Mouse (Mus musculus) kidney, adult 2 months (tissue): ENCODE measurements around the gene Pbx4. TPM values are rescaled to one million over a fixed set of nuclear protein-coding genes. Genes with fewer than 3 reads are reported as not detected.
A peak's percentile ranks its signal among the peaks of the same experiment; 100 is the strongest.

ENCODE experiments used
- DNase-seq: peaks from one replicate; pipeline ENCODE4 v3.0.0; 2021
- H3K27ac ChIP-seq: fragments of 200-500 bp; 2 replicates; pipeline ENCODE4 v1.5.1; 2012; ENCODE audit warnings: low read depth, low read length, control low read depth, inconsistent platforms; ENCODE audit not compliant: insufficient read depth
- H3K27me3 ChIP-seq: fragments of 200-500 bp; replicated peaks from 2 replicates; pipeline ENCODE4 v1.6.1; 2012; ENCODE audit warnings: mild to moderate bottlenecking, moderate library complexity, low read length, inconsistent platforms; ENCODE audit not compliant: control insufficient read depth, insufficient read depth
- H3K36me3 ChIP-seq: fragments of 200-500 bp; 2 replicates; pipeline ENCODE4 v1.6.1; 2012; ENCODE audit warnings: mild to moderate bottlenecking, moderate library complexity, low read length, inconsistent platforms; ENCODE audit not compliant: control insufficient read depth, insufficient read depth
- H3K4me1 ChIP-seq: fragments of 200-500 bp; 2 replicates; pipeline ENCODE4 v1.6.1; 2011; ENCODE audit warnings: low read length; ENCODE audit not compliant: control insufficient read depth, insufficient read depth
- H3K4me3 ChIP-seq: fragments of 200-500 bp; 2 replicates; pipeline ENCODE4 v1.5.1; 2011; ENCODE audit warnings: mild to moderate bottlenecking, low read depth, low read length, control low read depth; ENCODE audit not compliant: insufficient read depth
- CTCF ChIP-seq: fragments of 200-500 bp; conservative IDR thresholded peaks from 2 replicates; pipeline ENCODE4 v1.5.1; 2011; ENCODE audit warnings: low read depth, mild to moderate bottlenecking, control low read depth, low read length, moderate library complexity, mixed read lengths; ENCODE audit not compliant: insufficient read depth, insufficient read length
- POLR2A ChIP-seq: fragments of 200-500 bp; IDR thresholded peaks from one replicate; pipeline ENCODE4 v1.6.1; 2011; ENCODE audit warnings: low read depth, low read length, control low read depth
- WGBS: fragments of 180-500 bp; shearing (Covaris S2); methylation state at CpG from one replicate; pipeline ENCODE4 v1.1.7; 2018; 5-methylcytosine and 5-hydroxymethylcytosine counted together
- polyA plus RNA-seq: library from polyadenylated mRNA; depleted of rRNA; stranded (reverse); fragments of >200 nt; gene quantifications from 2 replicates; pipeline ENCODE4 v1.2.3, GENCODE M21; 2012

Gene Pbx4
- polyA plus RNA-seq, 1 experiment: 3.6 TPM

DNA sequence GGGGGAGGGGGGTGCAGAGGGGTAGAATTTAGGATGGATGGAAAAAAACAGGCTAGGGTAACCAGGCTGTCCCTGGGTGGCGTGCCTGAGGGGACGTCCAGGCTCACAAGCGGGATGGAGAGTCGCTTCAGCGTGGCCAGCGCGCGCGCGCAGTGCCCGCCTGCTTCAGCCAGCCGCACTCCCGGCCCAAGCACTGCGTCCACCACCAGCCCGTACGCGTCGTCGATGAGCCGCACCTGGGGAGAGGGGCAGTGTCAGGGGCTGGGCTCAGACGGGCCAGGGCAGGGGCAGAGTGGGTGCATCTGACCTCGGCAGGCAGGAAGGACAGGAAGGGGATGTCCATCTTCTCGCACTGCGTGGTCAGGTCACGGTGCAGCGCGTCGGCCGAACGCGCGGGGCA lies 56.6 kb downstream of the Pbx4 start:
- 0 out of 2 replicates have a peak, but pooled peaks cover 2% of the 10 kb centered on the region for H3K4me1 ChIP-seq
- TF ChIP-seq POLR2A (no peak), CTCF (no peak)
- 2% methylated on average over 32 of the region's 32 CpGs for WGBS
- H3K4me3 ChIP-seq: no peak overlapping the region; the same call in 1 of the 2 replicates
- no peaks in the 10 kb centered on the region for H3K27me3 ChIP-seq
- H3K27ac ChIP-seq: no peak overlapping the region
- no peak for DNase-seq
- H3K36me3 ChIP-seq: no peaks in the 10 kb centered on the region

DNA sequence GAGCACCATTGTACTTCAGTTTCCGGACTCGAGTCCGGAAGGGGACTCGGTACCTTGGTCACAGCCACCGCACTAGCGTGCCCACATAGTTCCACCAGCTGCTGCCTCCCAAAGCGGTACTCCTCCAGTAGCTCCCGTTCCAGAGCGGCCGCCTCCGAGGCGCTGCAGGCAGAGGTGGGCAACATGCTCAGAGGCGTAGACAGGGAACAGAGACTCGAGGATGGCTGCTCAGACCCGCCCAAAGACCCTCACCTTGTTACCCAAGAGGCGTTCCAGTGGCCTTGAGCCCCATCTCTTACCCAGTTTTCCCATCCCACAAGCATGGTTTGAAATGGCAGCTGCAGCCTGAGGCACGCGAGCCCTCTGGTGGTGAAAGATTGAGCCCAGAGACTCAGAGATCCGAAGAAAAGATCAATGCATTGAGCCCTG lies 58.5 kb downstream of the Pbx4 start:
- 43% methylated on average over 19 of the region's 19 CpGs for WGBS
- peak; percentile 56 for TF ChIP-seq CTCF
- TF ChIP-seq POLR2A: no peak
- Histone ChIP-seq H3K4me3 (no peak overlapping the region), H3K27ac (no peak overlapping the region), H3K4me1 (0 out of 2 replicates have a peak, but pooled peaks cover 2% of the 10 kb centered on the region), H3K27me3 (no peaks in the 10 kb centered on the region), H3K36me3 (no peaks in the 10 kb centered on the region)
- no peak for DNase-seq

DNA sequence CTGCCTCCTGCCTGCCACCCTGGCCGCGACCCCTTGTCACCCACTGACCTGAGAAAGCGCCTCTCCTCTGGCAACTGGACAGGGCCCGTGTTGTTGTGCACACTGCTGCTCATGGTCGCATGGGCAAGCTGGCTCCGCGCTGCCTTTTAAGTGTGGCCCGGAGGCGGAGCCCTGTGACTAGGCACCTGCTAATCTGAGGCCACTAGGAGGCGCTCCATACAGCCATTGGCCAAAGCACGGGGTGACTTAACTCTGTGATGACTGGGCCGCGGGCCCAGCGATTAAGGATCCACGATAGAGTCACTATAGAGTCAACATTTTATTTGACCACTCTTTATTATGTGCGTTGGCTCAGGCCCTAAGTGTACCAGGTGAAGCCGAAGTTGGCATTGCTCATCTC lies 61.6 kb downstream of the Pbx4 start:
- Histone ChIP-seq H3K4me3 (no peak overlapping the region), H3K4me1 (peaks cover 12% of the 10 kb centered on the region; the same call in 1 of the 2 replicates), H3K36me3 (no peaks in the 10 kb centered on the region), H3K27ac (no peak overlapping the region), H3K27me3 (no peaks in the 10 kb centered on the region)
- 52% methylated on average over 17 of the region's 17 CpGs for WGBS
- peak; percentile 56 for DNase-seq
- TF ChIP-seq CTCF (peak; percentile 48), POLR2A (no peak)

DNA sequence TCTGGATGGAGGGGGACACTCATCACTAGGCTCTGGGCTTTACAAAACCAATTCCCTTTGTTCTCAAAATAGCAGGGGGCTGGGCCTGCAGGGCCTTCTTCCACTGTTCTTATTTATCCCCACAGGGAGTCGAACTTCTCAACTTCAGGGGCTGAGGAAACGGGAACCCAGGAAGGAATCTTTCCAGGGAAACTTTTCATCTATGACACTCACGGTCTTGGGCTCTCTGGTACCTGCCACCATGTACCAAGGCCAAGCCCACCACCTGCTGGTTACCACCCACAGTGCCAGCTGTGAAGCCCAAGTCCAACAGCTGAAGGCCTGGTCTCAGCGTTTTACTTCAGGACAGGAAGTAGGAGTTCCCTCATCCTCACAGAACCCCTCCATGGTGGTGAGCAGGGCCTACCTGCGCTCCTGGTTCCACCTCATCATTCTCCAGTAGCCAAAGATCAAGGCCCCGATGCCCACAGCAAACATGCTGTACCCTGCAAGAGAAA lies 62.6 kb downstream of the Pbx4 start:
- no peak for DNase-seq
- H3K27ac ChIP-seq: no peak overlapping the region
- no peak overlapping the region for H3K4me3 ChIP-seq
- H3K4me1 ChIP-seq: peaks cover 14% of the 10 kb centered on the region; the same call in 1 of the 2 replicates
- TF ChIP-seq POLR2A (no peak), CTCF (no peak)
- H3K36me3 ChIP-seq: no peaks in the 10 kb centered on the region
- WGBS: 68% methylated on average over 6 of the region's 6 CpGs
- H3K27me3 ChIP-seq: no peaks in the 10 kb centered on the region

DNA sequence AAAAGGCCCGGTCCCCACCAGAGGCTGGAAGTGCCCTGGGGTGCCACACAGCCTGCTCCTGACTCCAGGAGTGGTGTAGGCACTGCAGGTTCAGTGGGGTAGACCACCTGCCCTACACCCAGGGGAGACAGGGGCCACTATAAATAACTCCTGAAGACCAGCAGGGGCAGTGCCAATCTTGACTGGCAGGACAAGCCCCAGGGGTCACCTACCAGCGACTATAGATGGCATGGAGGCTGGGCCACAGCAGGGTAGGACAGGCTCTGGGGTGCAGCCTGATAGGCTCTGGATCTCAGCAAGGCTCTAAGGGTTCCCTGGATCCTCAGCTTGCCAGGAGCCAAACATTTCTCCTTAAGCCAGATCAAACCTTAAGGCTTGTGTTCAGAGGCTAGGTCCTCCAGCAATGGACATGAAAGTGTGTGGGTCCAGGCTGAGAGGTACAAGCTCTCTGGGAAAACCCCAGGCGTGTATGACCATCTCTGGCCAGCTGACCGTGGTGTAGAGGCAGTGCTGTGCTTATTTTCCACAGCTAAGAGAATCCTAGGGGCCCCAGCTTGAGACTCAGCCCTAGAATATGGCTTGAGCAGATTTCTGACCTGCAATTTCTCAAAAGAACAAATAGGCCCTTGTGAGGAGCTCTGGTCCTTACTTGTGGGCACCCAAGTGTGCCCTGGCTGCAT lies 63.6 kb downstream of the Pbx4 start:
- 58% methylated on average over 4 of the region's 4 CpGs for WGBS
- TF ChIP-seq POLR2A: no peak

DNA sequence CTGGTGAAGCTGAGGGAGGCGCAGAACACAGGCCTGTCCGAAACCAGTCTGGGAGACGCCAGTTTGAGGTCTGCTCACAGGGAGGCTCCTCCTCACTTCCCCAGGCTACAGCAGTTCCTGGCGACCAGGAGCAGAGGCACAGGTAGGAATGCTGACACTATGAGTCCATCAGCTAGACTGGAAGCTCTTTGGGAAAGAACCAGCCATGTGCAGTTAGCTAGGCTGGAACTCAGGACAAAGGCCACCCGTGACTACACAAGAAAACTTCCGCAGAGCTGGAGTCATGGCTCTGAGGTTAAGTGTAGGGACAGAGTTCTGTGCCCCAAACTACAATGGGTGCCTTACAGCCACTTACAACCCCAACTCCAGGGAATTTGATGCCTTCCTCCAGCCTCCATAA lies 65.6 kb downstream of the Pbx4 start:
- WGBS: 61% methylated on average over 6 of the region's 6 CpGs
- H3K27ac ChIP-seq: no peak overlapping the region
- peaks cover 25% of the 10 kb centered on the region; the same call in 1 of the 2 replicates for H3K4me1 ChIP-seq
- H3K4me3 ChIP-seq: no peak overlapping the region
- peak; percentile 74 for DNase-seq
- H3K27me3 ChIP-seq: no peaks in the 10 kb centered on the region
- H3K36me3 ChIP-seq: no peaks in the 10 kb centered on the region
- no peak for TF ChIP-seq CTCF
- no peak for TF ChIP-seq POLR2A

More for the DNA sequence above, 63.6 kb downstream of the Pbx4 start:
- DNase-seq: no peak
- peaks cover 20% of the 10 kb centered on the region; the same call in 1 of the 2 replicates for H3K4me1 ChIP-seq
- H3K36me3 ChIP-seq: no peaks in the 10 kb centered on the region
- H3K27me3 ChIP-seq: no peaks in the 10 kb centered on the region
- no peak overlapping the region for H3K4me3 ChIP-seq
- H3K27ac ChIP-seq: no peak overlapping the region

DNA sequence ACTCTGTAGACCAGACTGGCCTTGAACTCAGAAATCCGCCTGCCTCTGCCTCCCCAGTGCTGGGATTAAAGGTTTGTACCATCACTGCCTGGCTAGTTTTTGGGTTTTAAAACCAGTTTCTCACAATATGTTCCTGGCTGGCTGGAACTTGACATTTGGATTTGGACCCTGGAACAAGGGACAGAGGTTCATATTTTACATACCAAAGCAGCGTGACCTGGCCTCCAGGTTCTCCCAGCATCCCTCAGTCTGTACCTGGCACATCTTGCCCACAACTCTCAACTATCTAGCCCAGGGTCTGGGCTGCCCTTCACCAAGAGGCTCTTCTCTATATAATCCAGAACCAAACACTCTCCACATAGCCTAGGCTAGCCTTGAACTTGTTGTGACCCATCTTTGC lies 67.6 kb downstream of the Pbx4 start:
- peaks cover 25% of the 10 kb centered on the region; the same call in 1 of the 2 replicates for H3K4me1 ChIP-seq
- TF ChIP-seq CTCF (no peak), POLR2A (no peak)
- WGBS: 52% methylated on average over 2 of the region's 2 CpGs
- H3K27me3 ChIP-seq: no peaks in the 10 kb centered on the region
- DNase-seq: peak; percentile 76
- no peaks in the 10 kb centered on the region for H3K36me3 ChIP-seq
- no peak overlapping the region for H3K4me3 ChIP-seq
- no peak overlapping the region for H3K27ac ChIP-seq
